Mouse (Mus musculus) lung, embryonic 14.5 days (tissue): ENCODE measurements around the gene Vsig10l. TPM values are rescaled to one million over a fixed set of nuclear protein-coding genes. Genes with fewer than 3 reads are reported as not detected.
A peak's percentile ranks its signal among the peaks of the same experiment; 100 is the strongest.

Source experiments
- ATAC-seq: fragments of 200-750 bp; cut with Nextera tagmentation; 2 replicates; pipeline ENCODE4 v1.8.0; 2017; ENCODE audit warnings: mild to moderate bottlenecking, moderate TSS enrichment, moderate library complexity; ENCODE audit not compliant: insufficient read depth
- DNase-seq: peaks from one replicate; pipeline ENCODE4 v3.0.0-alpha.2; 2015
- H3K27ac ChIP-seq: fragments of 300-500 bp; sonication (generic); 2 replicates; pipeline ENCODE4 v1.5.1; 2014; ENCODE audit warnings: low read depth, mild to moderate bottlenecking, moderate library complexity
- H3K27me3 ChIP-seq: fragments of 300-500 bp; sonication (generic); 2 replicates; pipeline ENCODE4 v1.6.1; 2014; ENCODE audit warnings: low read length, control low read depth; ENCODE audit not compliant: insufficient read depth
- H3K36me3 ChIP-seq: fragments of 300-500 bp; sonication (generic); 2 replicates; pipeline ENCODE4 v1.6.1; 2014; ENCODE audit warnings: control low read depth; ENCODE audit not compliant: insufficient read depth
- H3K4me1 ChIP-seq: fragments of 300-500 bp; sonication (generic); 2 replicates; pipeline ENCODE4 v1.6.1; 2014; ENCODE audit warnings: antibody characterized with exemption, control low read depth; ENCODE audit not compliant: insufficient read depth
- H3K4me2 ChIP-seq: fragments of 300-500 bp; sonication (generic); 2 replicates; pipeline ENCODE4 v1.6.1; 2014; ENCODE audit warnings: mild to moderate bottlenecking
- H3K4me3 ChIP-seq: fragments of 300-500 bp; sonication (generic); 2 replicates; pipeline ENCODE4 v1.5.1; 2014; ENCODE audit warnings: low read depth, low read length
- H3K9ac ChIP-seq: fragments of 300-500 bp; sonication (generic); 2 replicates; pipeline ENCODE4 v1.6.1; 2014
- H3K9me3 ChIP-seq: fragments of 300-500 bp; sonication (generic); 2 replicates; pipeline ENCODE4 v1.6.1; 2016; ENCODE audit warnings: low read depth, low read length, control low read depth
- CTCF ChIP-seq: IDR thresholded peaks from 2 replicates; pipeline ENCODE4 v1.5.1; 2016; ENCODE audit warnings: antibody characterized with exemption, low read depth
- WGBS: fragments of 180-500 bp; shearing (Covaris S2); extraction: QIAGEN DNeasy Blood & Tissue Kit; methylation state at CpG from one replicate; pipeline ENCODE4 v1.1.7; 2014; 5-methylcytosine and 5-hydroxymethylcytosine counted together
- polyA plus RNA-seq: library from polyadenylated mRNA; unstranded; fragments of >200 nt; fragmentation: Nextera tagmentation; extraction: Ambion mirVana; gene quantifications from 2 replicates; pipeline ENCODE4 v1.2.1, GENCODE M21; 2014

The Vsig10l gene
- polyA plus RNA-seq, 1 experiment from 2014 or later = 2.1 TPM

DNA sequence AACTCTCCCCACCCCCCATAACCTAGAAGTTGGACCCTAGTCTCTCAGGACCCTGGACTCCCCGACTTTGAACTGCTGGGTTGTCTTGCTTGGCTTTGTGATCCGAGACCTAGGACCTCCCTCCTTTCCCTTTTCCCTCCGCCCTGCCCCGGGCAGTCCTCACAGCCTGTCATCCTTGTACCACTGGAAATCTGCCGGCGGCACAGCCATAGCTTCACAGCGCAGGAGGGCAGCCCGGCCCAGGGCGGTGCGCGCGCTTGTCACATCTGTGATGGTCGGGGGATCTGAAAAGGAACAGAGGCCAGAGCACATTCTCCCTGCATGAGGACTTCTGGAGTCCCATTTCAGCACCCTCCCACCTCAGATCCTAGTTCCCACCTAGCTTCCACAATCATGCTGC lies 13.4 kb downstream of the Vsig10l start:
- H3K4me2 ChIP-seq = no peak overlapping the region
- H3K36me3 ChIP-seq = no peaks in the 10 kb centered on the region
- peaks cover 23% of the 10 kb centered on the region for H3K27me3 ChIP-seq
- WGBS = 7% methylated on average over 13 of the region's 13 CpGs
- H3K4me3 ChIP-seq = no peak overlapping the region
- no peak for TF ChIP-seq CTCF
- no peaks in the 10 kb centered on the region for H3K4me1 ChIP-seq
- DNase-seq (no peak), ATAC-seq (no peak)
- no peaks in the 10 kb centered on the region for H3K9me3 ChIP-seq
- no peak overlapping the region for H3K9ac ChIP-seq
- no peak overlapping the region for H3K27ac ChIP-seq

DNA sequence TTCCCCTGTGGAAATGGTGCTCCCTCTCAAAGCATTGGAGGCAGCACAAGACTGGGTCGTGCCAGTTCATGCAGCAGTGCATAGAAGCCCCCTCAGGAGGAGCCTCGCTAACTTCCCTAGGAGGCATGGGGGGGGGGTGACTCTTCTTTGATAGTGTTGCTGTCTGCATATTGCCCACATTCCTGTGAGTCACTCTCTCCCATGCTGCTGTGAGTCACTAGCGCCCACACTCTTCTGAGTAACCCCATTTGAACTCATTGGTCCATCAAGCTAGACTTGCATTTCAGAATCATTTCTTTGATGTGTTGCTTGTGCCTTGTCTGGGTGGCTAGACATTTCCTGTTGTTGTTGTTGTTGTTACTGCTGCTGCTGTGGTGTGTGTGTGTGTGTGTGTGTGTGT lies 18.2 kb downstream of the Vsig10l start:
- no peak for TF ChIP-seq CTCF
- Histone ChIP-seq H3K27ac (no peak overlapping the region), H3K4me3 (no peak overlapping the region), H3K27me3 (peaks cover 14% of the 10 kb centered on the region), H3K4me1 (peaks cover 7% of the 10 kb centered on the region), H3K4me2 (no peak overlapping the region), H3K9ac (no peak overlapping the region), H3K9me3 (no peaks in the 10 kb centered on the region), H3K36me3 (no peaks in the 10 kb centered on the region)
- WGBS = 53% methylated on average over 3 of the region's 3 CpGs
- ATAC-seq = no peak
- DNase-seq = no peak

DNA sequence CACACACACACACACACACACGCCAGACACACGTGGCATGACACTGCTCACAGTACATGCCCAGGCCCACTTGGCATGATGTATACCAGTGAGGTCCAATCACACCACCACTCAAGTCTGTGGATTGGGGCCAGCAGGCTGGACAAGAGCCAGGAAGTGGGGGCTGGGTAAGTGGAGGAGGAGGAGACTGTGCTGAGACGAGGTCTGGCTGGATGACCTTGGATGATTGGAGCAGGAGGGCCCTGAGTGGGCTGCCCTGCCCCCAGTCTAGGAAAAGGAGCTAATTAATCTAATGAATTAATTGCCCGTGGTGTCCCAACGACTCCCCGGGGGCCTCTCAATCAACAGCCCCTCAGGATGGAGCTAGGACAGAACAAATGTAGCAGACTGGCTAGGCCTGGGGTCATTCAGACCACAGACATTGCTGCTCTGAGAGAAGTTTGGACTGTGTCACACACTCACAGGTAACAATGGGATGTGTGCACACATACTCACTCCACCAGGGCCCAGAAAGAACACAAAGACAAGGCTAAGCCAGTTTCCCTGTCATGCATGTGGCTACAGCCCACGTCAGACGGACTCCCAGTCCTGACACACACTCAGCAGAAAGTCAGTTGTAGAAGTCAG lies 19.3 kb downstream of the Vsig10l start:
- Histone ChIP-seq H3K9me3 (no peaks in the 10 kb centered on the region), H3K36me3 (no peaks in the 10 kb centered on the region), H3K27ac (no peak overlapping the region), H3K4me3 (no peak overlapping the region), H3K4me2 (no peak overlapping the region), H3K9ac (no peak overlapping the region), H3K27me3 (peaks cover 4% of the 10 kb centered on the region), H3K4me1 (peaks cover 7% of the 10 kb centered on the region)
- TF ChIP-seq CTCF = no peak
- DNase-seq = peak; percentile 73
- 45% methylated on average over 8 of the region's 8 CpGs for WGBS
- ATAC-seq = peak; percentile 66

- no peaks in the 10 kb centered on the region for H3K36me3 ChIP-seq
- H3K4me1 ChIP-seq = peaks cover 7% of the 10 kb centered on the region
- ATAC-seq = peak; percentile 53; the same call in 1 of the 2 replicates
- no peak overlapping the region for H3K4me3 ChIP-seq
- H3K4me2 ChIP-seq = no peak overlapping the region
- DNase-seq = peak; percentile 78
- TF ChIP-seq CTCF = no peak
- under 1% methylated on average over 10 of the region's 10 CpGs for WGBS
- no peaks in the 10 kb centered on the region for H3K27me3 ChIP-seq
- H3K9me3 ChIP-seq = no peaks in the 10 kb centered on the region
- H3K27ac ChIP-seq = no peak overlapping the region
- no peak overlapping the region for H3K9ac ChIP-seq
Measured at GRCm38 (mm10) chr7:43483236-43483635, 20.3 kb downstream of the Vsig10l start.

GRCm38 (mm10) chr7:43488646-43489045 lies 25.7 kb downstream of the Vsig10l start:
- Histone ChIP-seq H3K9ac (no peak overlapping the region), H3K9me3 (no peaks in the 10 kb centered on the region), H3K4me1 (no peaks in the 10 kb centered on the region), H3K27ac (no peak overlapping the region), H3K4me2 (no peak overlapping the region), H3K4me3 (no peak overlapping the region), H3K36me3 (no peaks in the 10 kb centered on the region), H3K27me3 (peaks cover 6% of the 10 kb centered on the region; the same call in 1 of the 2 replicates)
- 32% methylated on average over 5 of the region's 5 CpGs for WGBS
- TF ChIP-seq CTCF = no peak
- DNase-seq = no peak
- no peak for ATAC-seq

- peak; percentile 68 for ATAC-seq
- TF ChIP-seq CTCF = no peak
- Histone ChIP-seq H3K4me1 (no peaks in the 10 kb centered on the region), H3K36me3 (no peaks in the 10 kb centered on the region), H3K9ac (peak within 1 kb of the TSS; percentile 50), H3K27me3 (peaks cover 6% of the 10 kb centered on the region; the same call in 1 of the 2 replicates), H3K27ac (no peak within 1 kb of the TSS), H3K4me2 (peak within 1 kb of the TSS; percentile 72), H3K9me3 (no peaks in the 10 kb centered on the region), H3K4me3 (peak within 1 kb of the TSS; percentile 44)
- WGBS = 1% methylated on average over 24 of the region's 41 CpGs
- no peak for DNase-seq
Measured at GRCm38 (mm10) chr7:43489631-43490125, 26.7 kb downstream of the Vsig10l start, which contains the start of gene Iglon5. TSS of gene Iglon5 (minus strand) at chr7:43490075.

DNA sequence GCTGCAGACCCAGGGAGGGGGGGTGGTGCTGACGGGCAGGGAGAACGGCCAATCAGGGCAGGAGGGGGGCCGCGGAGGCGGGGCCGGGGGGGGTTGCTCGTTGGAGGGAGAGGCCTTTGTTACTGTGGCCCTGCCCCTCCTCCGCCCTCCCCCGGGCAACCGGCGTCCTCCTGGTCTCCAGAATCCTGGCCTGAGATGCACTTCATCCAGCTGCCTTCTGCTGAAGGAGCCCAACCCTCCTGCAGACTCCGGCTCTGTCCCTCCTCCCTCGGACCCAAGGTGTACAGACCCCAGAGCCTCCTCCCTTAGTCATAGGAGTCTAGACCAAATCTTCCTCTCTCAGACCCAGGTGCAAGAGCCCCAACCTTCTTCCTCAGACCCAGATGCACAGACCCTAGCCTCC lies 27.2 kb downstream of the Vsig10l start:
- no peaks in the 10 kb centered on the region for H3K4me1 ChIP-seq
- H3K9me3 ChIP-seq = no peaks in the 10 kb centered on the region
- DNase-seq (peak; percentile 65), ATAC-seq (peak; percentile 85)
- no peak overlapping the region for H3K27ac ChIP-seq
- no peaks in the 10 kb centered on the region for H3K36me3 ChIP-seq
- H3K4me3 ChIP-seq = peak overlapping the region; percentile 44
- TF ChIP-seq CTCF = no peak
- H3K27me3 ChIP-seq = peaks cover 6% of the 10 kb centered on the region; the same call in 1 of the 2 replicates
- peak overlapping the region; percentile 72 for H3K4me2 ChIP-seq
- peak overlapping the region; percentile 50 for H3K9ac ChIP-seq
- WGBS = 0% methylated on average over 10 of the region's 13 CpGs
